Mouse (Mus musculus): ENCODE measurements at regions not wholly inside any gene's neighbourhood (a gene's known extent, or its start where the extent isn't known, plus 50 kb on each side); places are given as distances from the start of the nearest gene placed in this dataset.

GRCm38 (mm10) chr13:102148039-102148438, 380.0 kb upstream of the Pik3r1 start:
- DNase-seq = no peak

- no peak for DNase-seq
Measured at GRCm38 (mm10) chr13:102153785-102154608, 386.0 kb upstream of the Pik3r1 start.

GRCm38 (mm10) chr13:102154609-102154899, 386.5 kb upstream of the Pik3r1 start:
- no peak for DNase-seq

GRCm38 (mm10) chr13:102157369-102158130, 389.5 kb upstream of the Pik3r1 start:
- no peak for DNase-seq

- no peak for DNase-seq
Measured at GRCm38 (mm10) chr13:102173382-102174234, 405.6 kb upstream of the Pik3r1 start.

- DNase-seq = no peak
Measured at GRCm38 (mm10) chr13:102174431-102174830, 406.4 kb upstream of the Pik3r1 start.

GRCm38 (mm10) chr13:102174896-102175295, 406.9 kb upstream of the Pik3r1 start:
- DNase-seq = no peak

GRCm38 (mm10) chr13:102175406-102175805, 407.4 kb upstream of the Pik3r1 start:
- no peak for DNase-seq

- no peak for DNase-seq
Measured at GRCm38 (mm10) chr13:102176456-102176855, 408.4 kb upstream of the Pik3r1 start.

- no peak for DNase-seq
Measured at GRCm38 (mm10) chr13:102194716-102195115, 426.7 kb upstream of the Pik3r1 start.

- DNase-seq = no peak
Measured at GRCm38 (mm10) chr13:102202301-102202700, 434.3 kb upstream of the Pik3r1 start.

- DNase-seq = no peak
Measured at GRCm38 (mm10) chr13:102218486-102218885, 450.5 kb upstream of the Pik3r1 start.

GRCm38 (mm10) chr13:102231048-102231447, 462.3 kb upstream of the Cd180 start:
- DNase-seq = no peak

GRCm38 (mm10) chr13:102232291-102232936, 460.9 kb upstream of the Cd180 start:
- peak; percentile 15 for DNase-seq

- DNase-seq = no peak
Measured at GRCm38 (mm10) chr13:102250884-102251283, 442.5 kb upstream of the Cd180 start.

GRCm38 (mm10) chr13:102251709-102252108, 441.6 kb upstream of the Cd180 start:
- no peak for DNase-seq

- DNase-seq = no peak
Measured at GRCm38 (mm10) chr13:102255401-102256371, 437.7 kb upstream of the Cd180 start.

- no peak for DNase-seq
Measured at GRCm38 (mm10) chr13:102258207-102258606, 435.2 kb upstream of the Cd180 start.

- DNase-seq = no peak
Measured at GRCm38 (mm10) chr13:102273818-102274217, 419.5 kb upstream of the Cd180 start.

- DNase-seq = no peak
Measured at GRCm38 (mm10) chr13:102275296-102275695, 418.1 kb upstream of the Cd180 start.

- no peak for DNase-seq
Measured at GRCm38 (mm10) chr13:102276885-102277284, 416.5 kb upstream of the Cd180 start.

GRCm38 (mm10) chr13:102280198-102280597, 413.2 kb upstream of the Cd180 start:
- no peak for DNase-seq
